Comparison of ENCODE assay signal across 8 mouse cellular contexts in genomic region chr1:91460069-91460468, GRCm38 (mm10). TPM values are rescaled to one million over a fixed set of nuclear protein-coding genes. Genes with fewer than 3 reads are reported as not detected.
DNase-seq lines count a peak whose midpoint lies in the region; ATAC-seq and TF ChIP-seq lines count a peak whose summit lies in the region.

No protein-coding gene starts in this region.

- intact Hi-C loops in gastrocnemius, adult 2 months (cut with DNase I): no loop called here

- peak overlapping the region; percentile 98 for H3K27ac ChIP-seq in gastrocnemius, adult 2 months
- H3K27ac ChIP-seq in bone marrow macrophage, adult 2 months (ENCODE audit: insufficient read depth, low read depth, low read length): no peak overlapping the region
- H3K27ac ChIP-seq in hindbrain, embryonic 16.5 days (ENCODE audit: low read depth, low read length): no peak overlapping the region
- H3K27ac ChIP-seq in liver, postnatal 0 days (ENCODE audit: low read depth): no peak overlapping the region

- peaks cover 23% of the 10 kb centered on the region for H3K4me1 ChIP-seq in bone marrow macrophage, adult 2 months (ENCODE audit: control insufficient read depth, insufficient read depth, low read length)
- H3K4me1 ChIP-seq in hindbrain, embryonic 16.5 days (ENCODE audit: control insufficient read depth, insufficient read depth, low read depth, low read length): peaks cover 39% of the 10 kb centered on the region
- H3K4me1 ChIP-seq in liver, postnatal 0 days (ENCODE audit: insufficient read depth): peaks cover 42% of the 10 kb centered on the region

- ATAC-seq in hindbrain, embryonic 16.5 days: no peak
- ATAC-seq in liver, postnatal 0 days: no peak

- peak overlapping the region; percentile 80 for H3K4me2 ChIP-seq in hindbrain, embryonic 16.5 days (ENCODE audit: low read length)
- peak overlapping the region; percentile 90 for H3K4me2 ChIP-seq in liver, postnatal 0 days (ENCODE audit: low read depth, low read length)

- no peak for TF ChIP-seq POLR2A in bone marrow macrophage, adult 2 months (IDR thresholded peaks at IDR 0.05; ENCODE audit: borderline replicate concordance, low read depth, low read length)

- H3K4me3 ChIP-seq in gastrocnemius, adult 2 months: peak overlapping the region; percentile 87
- peak overlapping the region; percentile 65 for H3K4me3 ChIP-seq in bone marrow macrophage, adult 2 months (ENCODE audit: insufficient read depth, low read length)
- peak overlapping the region; percentile 83 for H3K4me3 ChIP-seq in hindbrain, embryonic 16.5 days (ENCODE audit: low read length)
- peak overlapping the region; percentile 70 for H3K4me3 ChIP-seq in liver, postnatal 0 days (ENCODE audit: low read depth, low read length)

- 37% methylated on average over 7 of the region's 7 CpGs for WGBS in hindbrain, embryonic 16.5 days
- 31% methylated on average over 7 of the region's 7 CpGs for WGBS in liver, postnatal 0 days (ENCODE audit: insufficient replicate concordance)

- TF ChIP-seq CTCF in gastrocnemius, adult 2 months (IDR thresholded peaks at IDR 0.05): no peak
- TF ChIP-seq CTCF in bone marrow macrophage, adult 2 months (IDR thresholded peaks at IDR 0.05; ENCODE audit: low read depth, low read length): no peak
- no peak for TF ChIP-seq CTCF in liver, postnatal 0 days (IDR thresholded peaks at IDR 0.05; ENCODE audit: low read depth)

- H3K36me3 ChIP-seq in hindbrain, embryonic 16.5 days (ENCODE audit: control insufficient read depth, insufficient read depth, low read length): no peaks in the 10 kb centered on the region
- H3K36me3 ChIP-seq in liver, postnatal 0 days (replicated peaks; ENCODE audit: insufficient read depth, low read length): no peaks in the 10 kb centered on the region

- no peak overlapping the region for H3K9ac ChIP-seq in hindbrain, embryonic 16.5 days (ENCODE audit: low read depth, low read length)
- H3K9ac ChIP-seq in liver, postnatal 0 days (replicated peaks): 0 out of 2 replicates have a peak overlapping the region, but pooled peaks have one; percentile 8

- TF ChIP-seq EP300 in liver, postnatal 0 days (IDR thresholded peaks at IDR 0.05; ENCODE audit: low read depth): no peak

- DNase-seq in gastrocnemius, adult 2 months: no peak
- DNase-seq in gastrocnemius, adult 8-10 months (ENCODE audit: low spot score in 2 of 2): no peak
- no peak for DNase-seq in liver, postnatal 0 days
- DNase-seq in adipocyte (ENCODE audit: low spot score): no peak
- no peak for DNase-seq in adrenal gland, postnatal 14 days
- no peak for DNase-seq in thymus, postnatal 14 days

- no peaks in the 10 kb centered on the region for H3K9me3 ChIP-seq in hindbrain, embryonic 16.5 days (ENCODE audit: control insufficient read depth, low read length)
- H3K9me3 ChIP-seq in liver, postnatal 0 days (ENCODE audit: low read length): no peaks in the 10 kb centered on the region

- no peaks in the 10 kb centered on the region for H3K27me3 ChIP-seq in hindbrain, embryonic 16.5 days (replicated peaks; ENCODE audit: control insufficient read depth, insufficient read depth, low read length)
- no peaks in the 10 kb centered on the region for H3K27me3 ChIP-seq in liver, postnatal 0 days (ENCODE audit: insufficient read depth, low read length)

RNA-seq across cellular contexts. Expression of gene Per2, which starts 0.9 kb away (rescaled TPM):
- total RNA-seq in gastrocnemius, adult 2 months (2021): 10 to 100 TPM in 1 of 2 experiments, 1 to 10 TPM in 1; 3.9 to 10.8 TPM
- total RNA-seq in gastrocnemius, adult 8-10 months (2022): 10 to 100 TPM in 1 of 4 experiments, 1 to 10 TPM in 3; 7.0 to 15.0 (median 8.8) TPM
- polyA plus RNA-seq in bone marrow macrophage, adult 2 months (2012; ENCODE audit: insufficient read depth, insufficient read length, missing spikeins): 2.3 and 4.9 TPM in 2 replicates
- 5.0 and 5.8 TPM in 2 replicates for polyA plus RNA-seq in hindbrain, embryonic 16.5 days (2015; fragmentation: Nextera tagmentation; extraction: Ambion mirVana)
- polyA plus RNA-seq in liver, postnatal 0 days (2015; fragmentation: Nextera tagmentation; extraction: Ambion mirVana): 2.4 and 2.5 TPM in 2 replicates
- total RNA-seq in adrenal gland, postnatal 14 days (2021): 38.3 and 42.3 TPM in 2 replicates

RNA-seq across cellular contexts. Expression of gene Traf3ip1, which starts 34.4 kb away (rescaled TPM):
- 1 to 10 TPM; 3.3 to 4.1 TPM for total RNA-seq in gastrocnemius, adult 2 months (2021)
- total RNA-seq in gastrocnemius, adult 8-10 months (2022): 1 to 10 TPM; 2.9 to 3.7 (median 3.3) TPM
- 6.9 and 7.0 TPM in 2 replicates for polyA plus RNA-seq in bone marrow macrophage, adult 2 months (2012; ENCODE audit: insufficient read depth, insufficient read length, missing spikeins)
- 10.4 TPM in 2 replicates for polyA plus RNA-seq in hindbrain, embryonic 16.5 days (2015; fragmentation: Nextera tagmentation; extraction: Ambion mirVana)
- 2.2 and 2.5 TPM in 2 replicates for polyA plus RNA-seq in liver, postnatal 0 days (2015; fragmentation: Nextera tagmentation; extraction: Ambion mirVana)
- total RNA-seq in adrenal gland, postnatal 14 days (2021): 12.3 and 12.6 TPM in 2 replicates

RNA-seq across cellular contexts. Expression of gene Hes6, which starts 46.2 kb away (rescaled TPM):
- 1 to 10 TPM; 4.4 to 7.9 TPM for total RNA-seq in gastrocnemius, adult 2 months (2021)
- 1 to 10 TPM; 6.9 to 9.2 (median 7.2) TPM for total RNA-seq in gastrocnemius, adult 8-10 months (2022)
- polyA plus RNA-seq in bone marrow macrophage, adult 2 months (2012; ENCODE audit: insufficient read depth, insufficient read length, missing spikeins): 25.3 and 28.7 TPM in 2 replicates
- polyA plus RNA-seq in hindbrain, embryonic 16.5 days (2015; fragmentation: Nextera tagmentation; extraction: Ambion mirVana): 138 and 150 TPM in 2 replicates
- 33.1 and 35.0 TPM in 2 replicates for polyA plus RNA-seq in liver, postnatal 0 days (2015; fragmentation: Nextera tagmentation; extraction: Ambion mirVana)
- total RNA-seq in adrenal gland, postnatal 14 days (2021): 182 and 223 TPM in 2 replicates

Comparison
In these comparisons a context has a peak if more than half of its experiments do, and no peak if none do; other contexts are left out.
1. RNA of gene Hes6, which starts 46.2 kb away (total RNA-seq): 182 to 223 TPM in adrenal gland, postnatal 14 days; 4.4 to 7.9 TPM in gastrocnemius, adult 2 months and 6.9 to 9.2 TPM in gastrocnemius, adult 8-10 months; every median in the first group is over 10 times any median in the second.
2. Peak in every context shown above with its lines, with median percentiles within 50 percentile points of each other: H3K4me3 ChIP-seq.